Mouse (Mus musculus) CH12.LX (cell line): ENCODE results near the gene Mindy2. TPM values are rescaled to one million over a fixed set of nuclear protein-coding genes. Genes with fewer than 3 reads are reported as not detected.

Experiments used
- DNase-seq: peaks from one replicate; pipeline ENCODE4 v3.0.0-alpha.2; 2013; ENCODE audit errors: extremely low read depth
- H3K27ac ChIP-seq: 2 replicates; pipeline ENCODE4 v1.5.1; 2012; ENCODE audit warnings: low read depth, mild to moderate bottlenecking, control low read depth, moderate library complexity; ENCODE audit not compliant: insufficient read depth
- H3K27me3 ChIP-seq: replicated peaks from 2 replicates; pipeline ENCODE3; 2012; ENCODE audit warnings: inconsistent platforms
- H3K36me3 ChIP-seq, 2 experiments: replicated peaks in 1 of 2; 2 replicates each; pipeline versions ENCODE3 to v1.6.1; 2012; ENCODE audit warnings: inconsistent platforms in 1 of 2, low read length in 1 of 2, mild to moderate bottlenecking in 1 of 2, mixed read lengths in 1 of 2, moderate library complexity in 1 of 2; ENCODE audit not compliant: control insufficient read depth in 1 of 2, insufficient read depth in 1 of 2
- H3K4me1 ChIP-seq, 2 experiments: 2 replicates each; pipeline ENCODE4 v1.6.1; 2012; ENCODE audit warnings: inconsistent platforms in 1 of 2, moderate library complexity in 1 of 2; ENCODE audit not compliant: insufficient read depth in 2 of 2, control insufficient read depth in 1 of 2
- H3K4me2 ChIP-seq: 2 replicates; pipeline ENCODE4 v1.6.1; 2012; ENCODE audit warnings: low read depth, mild to moderate bottlenecking, control low read depth; ENCODE audit not compliant: poor library complexity, insufficient read depth, severe bottlenecking
- H3K4me3 ChIP-seq, 3 experiments: fragments of 150-350 bp in 1 of 3; sonication (generic) in 1 of 3; replicated peaks in 1 of 3; 2 replicates each; pipeline versions ENCODE3 to v1.5.1; 2011 to 2012; ENCODE audit warnings: low read depth in 2 of 3, low read length in 2 of 3, mild to moderate bottlenecking in 2 of 3, moderate library complexity in 2 of 3, control low read depth in 1 of 3, improper control_type of control experiment in 1 of 3, inconsistent platforms in 1 of 3, mixed read lengths in 1 of 3; ENCODE audit not compliant: poor library complexity in 1 of 3
- H3K79me2 ChIP-seq: replicated peaks from 2 replicates; pipeline ENCODE4 v1.6.1; 2012; ENCODE audit warnings: mild to moderate bottlenecking, moderate library complexity; ENCODE audit not compliant: control insufficient read depth, poor library complexity, insufficient read depth, severe bottlenecking; ENCODE audit errors: extremely low read depth
- H3K9ac ChIP-seq: 2 replicates; pipeline ENCODE4 v1.6.1; 2012; ENCODE audit warnings: low read depth, mild to moderate bottlenecking, control low read depth, moderate library complexity; ENCODE audit not compliant: insufficient read depth
- H3K9me3 ChIP-seq: replicated peaks from 2 replicates; pipeline ENCODE3; 2012; ENCODE audit warnings: low read length, inconsistent platforms, mixed read lengths
- BHLHE40 ChIP-seq: IDR thresholded peaks from 2 replicates; pipeline ENCODE4 v1.6.1; 2011; ENCODE audit warnings: mild to moderate bottlenecking, low read depth, low read length, improper control_type of control experiment
- CHD1 ChIP-seq: IDR thresholded peaks from 2 replicates; pipeline ENCODE4 v1.6.1; 2012; ENCODE audit warnings: low read depth, low read length, improper control_type of control experiment, inconsistent platforms
- CHD2 ChIP-seq: IDR thresholded peaks from 2 replicates; pipeline ENCODE4 v1.6.1; 2011; ENCODE audit warnings: low read length, improper control_type of control experiment
- CTCF ChIP-seq, 2 experiments: IDR thresholded peaks in 1 of 2; conservative IDR thresholded peaks in 1 of 2; 2 replicates each; pipeline ENCODE4 v1.5.1; 2011 to 2012; ENCODE audit warnings: low read depth in 2 of 2, low read length in 2 of 2, improper control_type of control experiment in 1 of 2, inconsistent platforms in 1 of 2, mild to moderate bottlenecking in 1 of 2, moderate library complexity in 1 of 2
- EP300 ChIP-seq: IDR thresholded peaks from 2 replicates; pipeline ENCODE4 v1.6.1; 2011; ENCODE audit warnings: low read length, improper control_type of control experiment
- IRF4 ChIP-seq: IDR thresholded peaks from 2 replicates; pipeline ENCODE4 v1.6.1; 2014; ENCODE audit warnings: low read depth, mild to moderate bottlenecking, inconsistent platforms, low read length, improper control_type of control experiment
- JUN ChIP-seq: IDR thresholded peaks from 2 replicates; pipeline ENCODE4 v1.6.1; 2011; ENCODE audit warnings: low read depth, mild to moderate bottlenecking, low read length, improper control_type of control experiment, moderate library complexity; ENCODE audit not compliant: insufficient read depth
- JUND ChIP-seq: conservative IDR thresholded peaks from 2 replicates; pipeline ENCODE4 v1.6.1; 2011; ENCODE audit warnings: low read depth, low read length, improper control_type of control experiment
- MAZ ChIP-seq: IDR thresholded peaks from 2 replicates; pipeline ENCODE4 v1.6.1; 2012; ENCODE audit warnings: low read depth, mild to moderate bottlenecking, inconsistent platforms, low read length, improper control_type of control experiment, moderate library complexity
- MYC ChIP-seq: IDR thresholded peaks from 2 replicates; pipeline ENCODE4 v1.6.1; 2011; ENCODE audit warnings: low read depth, mild to moderate bottlenecking, improper control_type of control experiment, low read length
- NRF1 ChIP-seq: IDR thresholded peaks from 2 replicates; pipeline ENCODE4 v1.6.1; 2014; ENCODE audit warnings: low read depth, mild to moderate bottlenecking, inconsistent platforms, low read length, improper control_type of control experiment, moderate library complexity
- PAX5 ChIP-seq: IDR thresholded peaks from 2 replicates; pipeline ENCODE4 v1.6.1; 2012; ENCODE audit warnings: low read length, inconsistent platforms, mixed read lengths
- POLR2AphosphoS2 ChIP-seq: IDR thresholded peaks from 2 replicates; pipeline ENCODE4 v1.6.1; 2011; ENCODE audit warnings: low read depth, low read length, improper control_type of control experiment
- RAD21 ChIP-seq: IDR thresholded peaks from 2 replicates; pipeline ENCODE4 v1.6.1; 2011; ENCODE audit warnings: low read depth, mild to moderate bottlenecking, low read length, improper control_type of control experiment, moderate library complexity
- SIN3A ChIP-seq: IDR thresholded peaks from 2 replicates; pipeline ENCODE4 v1.6.1; 2012; ENCODE audit warnings: low read length, improper control_type of control experiment, inconsistent platforms
- SMC3 ChIP-seq: IDR thresholded peaks from 2 replicates; pipeline ENCODE4 v1.6.1; 2011; ENCODE audit warnings: low read depth, low read length, improper control_type of control experiment
- TBP ChIP-seq: conservative IDR thresholded peaks from 2 replicates; pipeline ENCODE4 v1.6.1; 2011; ENCODE audit warnings: low read depth, low read length, improper control_type of control experiment
- TCF12 ChIP-seq: IDR thresholded peaks from 2 replicates; pipeline ENCODE4 v1.6.1; 2014; ENCODE audit warnings: low read depth, mild to moderate bottlenecking, inconsistent platforms, low read length, improper control_type of control experiment
- USF1 ChIP-seq: IDR thresholded peaks from 2 replicates; pipeline ENCODE4 v1.6.1; 2014; ENCODE audit warnings: low read depth, mild to moderate bottlenecking, inconsistent platforms, low read length, improper control_type of control experiment
- USF2 ChIP-seq: conservative IDR thresholded peaks from 2 replicates; pipeline ENCODE4 v1.6.1; 2011; ENCODE audit warnings: low read depth, low read length, improper control_type of control experiment
- ZC3H11A ChIP-seq: IDR thresholded peaks from 2 replicates; pipeline ENCODE4 v1.6.1; 2012; ENCODE audit warnings: low read depth, mild to moderate bottlenecking, inconsistent platforms, low read length, improper control_type of control experiment
- ZMIZ1 ChIP-seq: IDR thresholded peaks from 2 replicates; pipeline ENCODE4 v1.6.1; 2012; ENCODE audit warnings: low read depth, mild to moderate bottlenecking, inconsistent platforms, low read length, improper control_type of control experiment
- ZNF384 ChIP-seq: IDR thresholded peaks from 2 replicates; pipeline ENCODE4 v1.6.1; 2012; ENCODE audit warnings: low read depth, low read length, improper control_type of control experiment, inconsistent platforms
- dilution Hi-C: fragments of 300-500 bp; cut with MboI; formaldehyde crosslinking; loops from 2 replicates; pipeline ENCODE4 v1.14.3; 2020; ENCODE audit warnings: low sequenced_read_pairs; ENCODE audit not compliant: extremely low pct_unique_long_range_greater_than_20kb, extremely low pct_ligation_motif_present
- in situ Hi-C: fragments of 300-500 bp; cut with MboI; formaldehyde crosslinking; loops from 3 replicates; pipeline ENCODE4 v1.14.3; 2019; ENCODE audit warnings: low sequenced_read_pairs, low pct_ligation_motif_present, low pct_unique_long_range_greater_than_20kb, mixed read lengths
- polyA plus RNA-seq: library from polyadenylated mRNA; unstranded; fragments of >175 nt; gene quantifications from 2 replicates; pipeline ENCODE4 v1.2.1, GENCODE M21; 2012; ENCODE audit warnings: low read depth; ENCODE audit not compliant: insufficient read length
- total RNA-seq, 2 experiments: library from RNA; depleted of rRNA; stranded (reverse); fragments of 300-350 nt in 1 of 2; fragments of >200 nt in 1 of 2; gene quantifications; 2 replicates each; pipeline ENCODE4 v1.2.3; 2012 to 2014

The Mindy2 gene
- total and polyA plus RNA-seq, 3 experiments: 5.9 to 9.9 (median 7.0) TPM

GRCm38 (mm10) chr9:70675961-70676360 lies 19.0 kb upstream of the Mindy2 start:
- Histone ChIP-seq H3K36me3 (no peaks in the 10 kb centered on the region), H3K4me2 (no peak overlapping the region), H3K27ac (no peak overlapping the region), H3K4me3 (no peak overlapping the region), H3K9me3 (no peaks in the 10 kb centered on the region), H3K27me3 (no peaks in the 10 kb centered on the region), H3K79me2 (peaks cover 13% of the 10 kb centered on the region), H3K4me1 (peaks cover 5 to 19% of the 10 kb centered on the region in 2 experiments), H3K9ac (no peak overlapping the region)
- dilution Hi-C loops: no loop called here
- no peak for DNase-seq
- TF ChIP-seq SMC3: peak; percentile 39
- TF ChIP-seq NRF1: no peak
- TF ChIP-seq MAZ: no peak
- TF ChIP-seq IRF4: no peak
- TF ChIP-seq CTCF (conservative IDR thresholded peaks at IDR 0.05 in 1 of 2, IDR thresholded peaks at IDR 0.05 in 1 of 2; ENCODE audit: low read depth in 2 of 2, low read length in 2 of 2): peak in 1 of 2 experiments; percentile 49; a peak in 2 of 4 replicates
- no peak for TF ChIP-seq EP300
- peak; percentile 44 for TF ChIP-seq RAD21
- in situ Hi-C loops: loop anchor here (5.0 to 10.0 kb wide), 3 partner anchors 81 to 399 kb away; no protein-coding TSS in a partner anchor

GRCm38 (mm10) chr9:70675117-70675516 lies 18.1 kb upstream of the Mindy2 start:
- no peaks in the 10 kb centered on the region for H3K9me3 ChIP-seq
- H3K4me1 ChIP-seq: peaks cover 5 to 16% of the 10 kb centered on the region in 2 experiments
- no peak overlapping the region for H3K9ac ChIP-seq
- dilution Hi-C loops: no loop called here
- no peaks in the 10 kb centered on the region for H3K27me3 ChIP-seq
- in situ Hi-C loops: loop anchor here (5.0 to 10.0 kb wide), 3 partner anchors 82 to 400 kb away; no protein-coding TSS in a partner anchor
- no peaks in the 10 kb centered on the region for H3K36me3 ChIP-seq
- no peak overlapping the region for H3K4me3 ChIP-seq
- no peak for TF ChIP-seq NRF1
- no peak for TF ChIP-seq CHD2
- no peak for TF ChIP-seq USF1
- TF ChIP-seq BHLHE40: no peak
- TF ChIP-seq SIN3A: no peak
- no peak for TF ChIP-seq ZNF384
- no peak overlapping the region for H3K4me2 ChIP-seq
- no peak for DNase-seq
- peaks cover 7% of the 10 kb centered on the region for H3K79me2 ChIP-seq
- H3K27ac ChIP-seq: no peak overlapping the region

DNA sequence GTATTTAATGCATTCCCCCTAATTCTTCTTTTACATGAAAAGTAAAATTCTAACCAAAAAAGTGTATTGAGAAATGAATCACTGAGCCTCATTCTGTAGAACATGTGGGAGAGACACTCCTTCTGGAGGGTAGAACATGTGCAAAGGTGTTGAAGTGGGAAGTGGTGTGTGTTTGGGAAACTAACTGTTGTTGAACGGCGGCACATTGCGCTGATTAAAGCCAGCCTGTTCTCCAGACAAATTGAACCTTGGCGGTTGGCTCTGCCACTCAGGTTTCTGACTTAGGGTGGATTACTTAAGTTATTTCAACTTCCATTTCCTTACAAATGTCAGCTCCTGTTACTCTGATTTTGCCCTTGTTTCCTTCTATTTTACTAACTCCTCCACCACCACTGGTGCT lies 16.7 kb upstream of the Mindy2 start:
- DNase-seq: no peak
- no peaks in the 10 kb centered on the region for H3K79me2 ChIP-seq
- TF ChIP-seq CHD1 (no peak), CHD2 (no peak), EP300 (no peak), ZNF384 (no peak), ZC3H11A (no peak), TBP (no peak), BHLHE40 (no peak), POLR2AphosphoS2 (no peak), SIN3A (no peak), JUND (no peak), PAX5 (no peak), JUN (no peak), USF1 (no peak), ZMIZ1 (no peak), TCF12 (no peak), USF2 (no peak), IRF4 (no peak), MYC (no peak), RAD21 (no peak)
- TF ChIP-seq, all 38 proteins: peak for 0
- dilution Hi-C loops (no loop called here), in situ Hi-C loops (loop anchor here (10.0 kb wide), 2 partner anchors 251 to 401 kb away; no protein-coding TSS in a partner anchor)
- Histone ChIP-seq H3K4me1 (peaks cover 5 to 16% of the 10 kb centered on the region in 2 experiments), H3K4me2 (no peak overlapping the region), H3K36me3 (no peaks in the 10 kb centered on the region), H3K27me3 (no peaks in the 10 kb centered on the region), H3K9ac (no peak overlapping the region), H3K4me3 (no peak overlapping the region), H3K27ac (no peak overlapping the region), H3K9me3 (no peaks in the 10 kb centered on the region)
